ENCODE assay signal across 13 mouse cellular contexts in the genomic region with DNA sequence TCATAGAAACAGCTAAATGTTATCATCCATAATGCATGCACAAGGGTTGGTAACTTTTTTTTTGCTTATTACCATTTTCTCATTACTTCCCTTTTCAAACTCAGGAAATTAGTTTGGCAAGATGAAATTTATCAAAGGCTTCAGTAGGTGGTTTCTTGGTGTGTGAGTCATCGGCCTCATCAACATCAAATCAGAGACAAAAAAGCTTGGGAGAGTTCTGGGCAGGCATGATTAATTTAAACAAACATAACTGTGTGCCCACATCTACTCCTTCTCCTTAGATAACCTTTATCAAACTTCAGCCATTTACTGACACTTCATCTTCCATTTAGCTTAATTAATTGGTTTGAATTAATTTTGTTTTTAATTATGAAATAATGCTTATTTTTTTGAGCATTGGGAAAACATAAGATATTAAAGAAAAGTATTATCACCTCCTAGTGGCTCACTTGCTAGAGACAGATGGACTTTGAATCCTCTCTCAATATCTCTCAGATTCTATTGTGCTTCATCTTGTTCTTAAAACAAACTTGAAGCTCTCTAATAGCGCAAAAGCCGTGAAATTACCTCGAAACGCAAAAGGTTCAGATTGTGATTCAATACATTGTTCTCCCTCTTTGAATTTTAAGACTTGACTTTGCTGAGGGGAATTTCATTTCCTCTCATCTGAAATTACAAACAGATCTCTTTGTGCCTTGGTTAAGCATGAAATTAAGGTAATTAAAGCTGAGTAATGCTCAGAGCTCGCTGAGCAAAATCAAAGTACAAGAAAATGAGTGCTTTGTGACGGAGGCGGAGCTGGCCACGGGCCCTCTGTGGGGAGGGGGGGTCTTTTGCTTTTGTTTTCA.
DNase-seq lines count a peak whose midpoint lies in the region; ATAC-seq and TF ChIP-seq lines count a peak whose summit lies in the region.
"Had no signal": no experiment of that assay in that cellular context is flagged by ENCODE, and none has a peak within 500 bp of the region (broad histone marks: within the 10 kb centered on the region; RNA-seq: fewer than 3 reads in every experiment).

No protein-coding gene starts in this region.

- 6% methylated on average over 9 of the region's 9 CpGs for WGBS in forebrain, embryonic 14.5 days
- WGBS in midbrain, embryonic 15.5 days = 18% methylated on average over 9 of the region's 9 CpGs
- 57% methylated on average over 9 of the region's 9 CpGs for WGBS in kidney, adult 2 months

- no peak for DNase-seq in layer of hippocampus, adult 2 months (ENCODE audit: low spot score in 2 of 2)
- DNase-seq in layer of hippocampus, adult 11-12 months (ENCODE audit: low spot score) = no peak
- peak; percentile 22 for DNase-seq in brain, embryonic 18.5 days (ENCODE audit: low read depth, low spot score)
- DNase-seq in forebrain, embryonic 14.5 days (ENCODE audit: low spot score) = peak; percentile 74
- DNase-seq in kidney, adult 2 months = no peak
- DNase-seq in lung, adult 18-20 months = no peak
- no peak for DNase-seq in kidney, adult 18-20 months
- DNase-seq: kidney, postnatal 10 days; right cerebral cortex, adult 18-20 months; thymus, postnatal 4 days had no signal

- H3K27me3 ChIP-seq in forebrain, embryonic 14.5 days (replicated peaks; ENCODE audit: control insufficient read depth, insufficient read depth, low read length) = no peaks in the 10 kb centered on the region
- H3K27me3 ChIP-seq in midbrain, embryonic 15.5 days (replicated peaks) = no peaks in the 10 kb centered on the region
- H3K27me3 ChIP-seq in kidney, adult 2 months (replicated peaks; ENCODE audit: control insufficient read depth, insufficient read depth, low read length) = no peaks in the 10 kb centered on the region
- H3K27me3 ChIP-seq: liver, embryonic 12.5 days had no signal

- H3K4me2 ChIP-seq in forebrain, embryonic 14.5 days (ENCODE audit: low read length) = peak overlapping the region; percentile 16; the same call in 1 of the 2 replicates
- H3K4me2 ChIP-seq in midbrain, embryonic 15.5 days = no peak overlapping the region
- H3K4me2 ChIP-seq: liver, embryonic 12.5 days had no signal

- no peak overlapping the region for H3K4me3 ChIP-seq in layer of hippocampus, adult 2 months
- H3K4me3 ChIP-seq in forebrain, embryonic 14.5 days (ENCODE audit: low read depth, low read length) = no peak overlapping the region
- no peak overlapping the region for H3K4me3 ChIP-seq in midbrain, embryonic 15.5 days
- no peak overlapping the region for H3K4me3 ChIP-seq in kidney, adult 2 months (ENCODE audit: insufficient read depth, low read depth, low read length)
- H3K4me3 ChIP-seq: heart, embryonic 10.5 days; liver, embryonic 12.5 days had no signal

- H3K36me3 ChIP-seq in forebrain, embryonic 14.5 days (ENCODE audit: control insufficient read depth, insufficient read depth, low read length) = no peaks in the 10 kb centered on the region
- no peaks in the 10 kb centered on the region for H3K36me3 ChIP-seq in midbrain, embryonic 15.5 days (replicated peaks)
- no peaks in the 10 kb centered on the region for H3K36me3 ChIP-seq in kidney, adult 2 months (ENCODE audit: control insufficient read depth, insufficient read depth, low read length)
- H3K36me3 ChIP-seq: heart, embryonic 10.5 days; liver, embryonic 12.5 days had no signal

- no peaks in the 10 kb centered on the region for H3K9me3 ChIP-seq in forebrain, embryonic 14.5 days (replicated peaks; ENCODE audit: control insufficient read depth, low read length)
- H3K9me3 ChIP-seq in midbrain, embryonic 15.5 days = no peaks in the 10 kb centered on the region
- H3K9me3 ChIP-seq: heart, embryonic 10.5 days; liver, embryonic 12.5 days had no signal

- peak; percentile 93 for ATAC-seq in forebrain, embryonic 14.5 days
- peak; percentile 82 for ATAC-seq in midbrain, embryonic 15.5 days (replicated peaks)
- ATAC-seq: liver, embryonic 12.5 days had no signal

- TF ChIP-seq CTCF in layer of hippocampus, adult 2 months (conservative IDR thresholded peaks at IDR 0.05) = peak; percentile 18; the same call in 1 of the 2 replicates
- TF ChIP-seq CTCF in kidney, adult 2 months (conservative IDR thresholded peaks at IDR 0.05; ENCODE audit: insufficient read depth, insufficient read length, low read depth, low read length) = no peak

- TF ChIP-seq POLR2A in kidney, adult 2 months (IDR thresholded peaks at IDR 0.05; ENCODE audit: low read depth, low read length) = no peak

- no peak overlapping the region for H3K27ac ChIP-seq in layer of hippocampus, adult 2 months
- H3K27ac ChIP-seq in forebrain, embryonic 14.5 days (ENCODE audit: low read depth, low read length) = no peak overlapping the region
- H3K27ac ChIP-seq in midbrain, embryonic 15.5 days = no peak overlapping the region
- no peak overlapping the region for H3K27ac ChIP-seq in kidney, adult 2 months (ENCODE audit: insufficient read depth, low read depth, low read length)
- H3K27ac ChIP-seq: heart, embryonic 10.5 days; liver, embryonic 12.5 days had no signal

- no peak overlapping the region for H3K9ac ChIP-seq in forebrain, embryonic 14.5 days (ENCODE audit: low read length)
- H3K9ac ChIP-seq in midbrain, embryonic 15.5 days = no peak overlapping the region
- H3K9ac ChIP-seq: liver, embryonic 12.5 days had no signal

- no peaks in the 10 kb centered on the region; the same call in 1 of the 2 replicates for H3K4me1 ChIP-seq in forebrain, embryonic 14.5 days (ENCODE audit: control insufficient read depth, insufficient read depth, low read length)
- H3K4me1 ChIP-seq in midbrain, embryonic 15.5 days = no peaks in the 10 kb centered on the region
- no peaks in the 10 kb centered on the region for H3K4me1 ChIP-seq in kidney, adult 2 months (ENCODE audit: control insufficient read depth, insufficient read depth, low read length)
- H3K4me1 ChIP-seq: heart, embryonic 10.5 days; liver, embryonic 12.5 days had no signal

Comparison
In these comparisons a context has a peak if more than half of its experiments do, and no peak if none do; other contexts are left out.
1. DNase-seq: peak in brain, embryonic 18.5 days (single experiment) and forebrain, embryonic 14.5 days (single experiment); none in layer of hippocampus, adult 2 months (0 of 2), layer of hippocampus, adult 11-12 months (single experiment), kidney, adult 2 months (single experiment), lung, adult 18-20 months (0 of 2) and kidney, adult 18-20 months (single experiment).